Mouse (Mus musculus) ES-E14 (cell line): ENCODE data around the gene Tnrc6c. TPM values are rescaled to one million over a fixed set of nuclear protein-coding genes. Genes with fewer than 3 reads are reported as not detected.

ENCODE experiments used
- DNase-seq: peaks from one replicate; pipeline ENCODE4 v3.0.0-alpha.2; 2013; ENCODE audit warnings: low read depth, low spot score
- H3K27ac ChIP-seq: 2 replicates; pipeline ENCODE4 v1.5.1; 2012; ENCODE audit warnings: low read depth, mild to moderate bottlenecking, low read length, moderate library complexity, mixed read lengths; ENCODE audit not compliant: poor library complexity, insufficient read depth, severe bottlenecking
- H3K36me3 ChIP-seq: 2 replicates; pipeline ENCODE4 v1.6.1; 2012; ENCODE audit warnings: mild to moderate bottlenecking, low read length, moderate library complexity, mixed read lengths; ENCODE audit not compliant: control insufficient read depth, poor library complexity, insufficient read depth, severe bottlenecking
- H3K4me1 ChIP-seq, 2 experiments: fragments of 150-350 bp in 1 of 2; sonication (generic) in 1 of 2; 2 replicates each; pipeline ENCODE4 v1.6.1; 2012; ENCODE audit warnings: low read length in 2 of 2, mild to moderate bottlenecking in 1 of 2, mixed read lengths in 1 of 2; ENCODE audit not compliant: control insufficient read depth in 2 of 2, insufficient read depth in 2 of 2, poor library complexity in 1 of 2
- H3K4me3 ChIP-seq, 2 experiments: fragments of 150-350 bp in 1 of 2; sonication (generic) in 1 of 2; 2 replicates each; pipeline ENCODE4 v1.5.1; 2012; ENCODE audit warnings: low read length in 2 of 2, low read depth in 1 of 2, mild to moderate bottlenecking in 1 of 2, mixed read lengths in 1 of 2; ENCODE audit not compliant: insufficient read depth in 1 of 2, poor library complexity in 1 of 2, severe bottlenecking in 1 of 2
- H3K9ac ChIP-seq: 2 replicates; pipeline ENCODE4 v1.6.1; 2012; ENCODE audit warnings: low read depth, mild to moderate bottlenecking, low read length, mixed read lengths; ENCODE audit not compliant: poor library complexity, insufficient read depth, severe bottlenecking
- H3K9me3 ChIP-seq: fragments of 150-350 bp; sonication (generic); 2 replicates; pipeline ENCODE4 v1.6.1; 2012; ENCODE audit warnings: low read depth, mild to moderate bottlenecking, low read length; ENCODE audit not compliant: control insufficient read depth, insufficient read depth
- CHD2 ChIP-seq: IDR thresholded peaks from 2 replicates; pipeline ENCODE4 v1.6.1; 2014; ENCODE audit warnings: mild to moderate bottlenecking, low read depth, low read length, inconsistent platforms
- HCFC1 ChIP-seq: IDR thresholded peaks from 2 replicates; pipeline ENCODE4 v1.6.1; 2012; ENCODE audit warnings: low read length, inconsistent platforms, borderline replicate concordance; ENCODE audit not compliant: insufficient read depth
- MAFK ChIP-seq: IDR thresholded peaks from 2 replicates; pipeline ENCODE4 v1.6.1; 2014; ENCODE audit warnings: mild to moderate bottlenecking, low read depth, low read length, inconsistent platforms; ENCODE audit not compliant: insufficient read depth
- ZC3H11A ChIP-seq: IDR thresholded peaks from 2 replicates; pipeline ENCODE4 v1.6.1; 2012; ENCODE audit warnings: low read depth, mild to moderate bottlenecking, inconsistent platforms, low read length, borderline replicate concordance
- ZNF384 ChIP-seq: IDR thresholded peaks from 2 replicates; pipeline ENCODE4 v1.6.1; 2012; ENCODE audit warnings: low read depth, low read length, inconsistent platforms
- in situ Hi-C, 2 experiments: fragments of 600-800 bp; cut with MboI; formaldehyde crosslinking; loops; one replicate each; pipeline ENCODE4 v1.15.1; 2025; ENCODE audit warnings: low sequenced_read_pairs in 2 of 2, inconsistent platforms in 1 of 2; ENCODE audit not compliant: unreplicated experiment in 2 of 2
- total RNA-seq: library from RNA; depleted of rRNA; stranded (reverse); fragments of 300-350 nt; gene quantifications from 2 replicates; pipeline ENCODE4 v1.2.3, GENCODE M21; 2012

Tnrc6c gene
- total RNA-seq, 1 experiment, result 21.5 TPM

GRCm38 (mm10) chr11:117629865-117630264 lies 24.2 kb upstream of the Tnrc6c start:
- Histone ChIP-seq H3K36me3 (no peaks in the 10 kb centered on the region), H3K4me3 (no peak overlapping the region), H3K4me1 (peaks cover 3 to 37% of the 10 kb centered on the region in 2 experiments; a peak in 3 of 4 replicates), H3K9me3 (no peaks in the 10 kb centered on the region), H3K9ac (no peak overlapping the region), H3K27ac (peak overlapping the region; percentile 54; the same call in 1 of the 2 replicates)
- no peak for DNase-seq
- TF ChIP-seq ZC3H11A (no peak), HCFC1 (no peak), MAFK (no peak), ZNF384 (no peak), CHD2 (no peak)
- in situ Hi-C loops, result no loop called here

- Histone ChIP-seq H3K4me1 (peaks cover 3 to 39% of the 10 kb centered on the region in 2 experiments; a peak in 3 of 4 replicates), H3K9me3 (no peaks in the 10 kb centered on the region), H3K36me3 (no peaks in the 10 kb centered on the region), H3K4me3 (no peak overlapping the region), H3K9ac (no peak overlapping the region), H3K27ac (no peak overlapping the region)
- in situ Hi-C loops, result no loop called here
- no peak for DNase-seq
- TF ChIP-seq HCFC1, result no peak
- TF ChIP-seq MAFK, result no peak
- TF ChIP-seq ZNF384, result peak; percentile 67; the same call in 1 of the 2 replicates
Measured at GRCm38 (mm10) chr11:117630868-117631565, 23.1 kb upstream of the Tnrc6c start.

GRCm38 (mm10) chr11:117633310-117633709 lies 20.8 kb upstream of the Tnrc6c start:
- H3K4me3 ChIP-seq, result no peak overlapping the region
- no peak overlapping the region for H3K9ac ChIP-seq
- TF ChIP-seq HCFC1 (no peak), ZNF384 (no peak), ZC3H11A (no peak), MAFK (no peak), CHD2 (no peak)
- DNase-seq, result no peak
- in situ Hi-C loops, result no loop called here
- H3K36me3 ChIP-seq, result no peaks in the 10 kb centered on the region
- H3K9me3 ChIP-seq, result no peaks in the 10 kb centered on the region
- no peak overlapping the region for H3K27ac ChIP-seq
- H3K4me1 ChIP-seq, result peaks cover 5 to 33% of the 10 kb centered on the region in 2 experiments; a peak in 3 of 4 replicates

DNA sequence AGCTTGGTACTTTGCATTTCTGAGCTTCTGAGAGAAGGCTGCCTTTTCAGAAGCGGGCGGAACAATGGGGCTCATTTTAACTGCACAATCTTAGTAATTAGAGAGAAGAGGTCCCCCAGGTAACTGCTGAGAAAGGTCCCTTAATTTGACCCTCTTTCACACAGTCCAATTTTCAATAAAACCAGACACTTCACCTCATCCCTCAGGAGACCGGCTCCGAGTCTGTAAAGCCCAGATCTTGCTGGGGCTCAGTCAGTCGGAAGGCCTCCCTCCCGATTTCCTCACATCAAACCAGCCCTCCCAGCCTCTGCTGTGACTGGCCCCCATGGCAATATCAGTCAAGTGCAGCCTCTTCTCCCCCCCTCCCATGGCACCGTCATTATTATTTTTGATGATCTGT lies 15.7 kb upstream of the Tnrc6c start:
- H3K36me3 ChIP-seq, result no peaks in the 10 kb centered on the region
- H3K27ac ChIP-seq, result no peak overlapping the region
- peaks cover 2 to 22% of the 10 kb centered on the region in 2 experiments; a peak in 3 of 4 replicates for H3K4me1 ChIP-seq
- H3K9ac ChIP-seq, result no peak overlapping the region
- in situ Hi-C loops, result no loop called here
- H3K9me3 ChIP-seq, result no peaks in the 10 kb centered on the region
- H3K4me3 ChIP-seq, result no peak overlapping the region
- no peak for DNase-seq
- no peak for TF ChIP-seq ZNF384
- TF ChIP-seq HCFC1, result no peak
- no peak for TF ChIP-seq MAFK
- no peak for TF ChIP-seq CHD2
- TF ChIP-seq ZC3H11A, result no peak

GRCm38 (mm10) chr11:117638809-117639208 lies 15.3 kb upstream of the Tnrc6c start:
- no peak for DNase-seq
- in situ Hi-C loops, result no loop called here
- TF ChIP-seq ZNF384, result no peak
- TF ChIP-seq CHD2, result no peak
- no peak for TF ChIP-seq ZC3H11A
- TF ChIP-seq MAFK, result no peak
- TF ChIP-seq HCFC1, result no peak
- Histone ChIP-seq H3K4me3 (no peak overlapping the region), H3K36me3 (no peaks in the 10 kb centered on the region), H3K4me1 (peaks cover 2 to 18% of the 10 kb centered on the region in 2 experiments; a peak in 2 of 4 replicates), H3K9ac (no peak overlapping the region), H3K9me3 (no peaks in the 10 kb centered on the region), H3K27ac (no peak overlapping the region)
